Mouse (Mus musculus) thymus, postnatal 25 days (tissue): Measurements from ENCODE around the gene Dedd.

Experiments
- DNase-seq: peaks from one replicate; pipeline ENCODE4 v3.0.0; 2022

Gene Dedd

GRCm38 (mm10) chr1:171361106-171362103 lies 32.5 kb downstream of the Dedd start:
- DNase-seq, result peak; percentile 78

- no peak for DNase-seq
These were observed 37.0 kb downstream of the Dedd start for GRCm38 (mm10) chr1:171365934-171366333.

- DNase-seq, result no peak
These were observed 41.1 kb downstream of the Dedd start, which contains the start of gene Nectin4 for GRCm38 (mm10) chr1:171369845-171370556. Nectin4 (plus strand) TSS chr1:171370099.

GRCm38 (mm10) chr1:171372880-171373279 lies 43.9 kb downstream of the Dedd start:
- DNase-seq, result no peak

GRCm38 (mm10) chr1:171373946-171374345 lies 45.0 kb downstream of the Dedd start:
- DNase-seq, result no peak

- no peak for DNase-seq
These were observed 46.7 kb downstream of the Dedd start for GRCm38 (mm10) chr1:171375646-171376097.

GRCm38 (mm10) chr1:171378298-171378697 lies 49.4 kb downstream of the Dedd start:
- no peak for DNase-seq

- peak; percentile 77 for DNase-seq
These were observed 51.1 kb downstream of the Dedd start for GRCm38 (mm10) chr1:171379935-171380599.

GRCm38 (mm10) chr1:171382096-171382620 lies 53.2 kb downstream of the Dedd start:
- no peak for DNase-seq

GRCm38 (mm10) chr1:171384361-171384760 lies 55.4 kb downstream of the Dedd start:
- DNase-seq, result no peak

- no peak for DNase-seq
These were observed 56.2 kb downstream of the Dedd start for GRCm38 (mm10) chr1:171385171-171385570.

GRCm38 (mm10) chr1:171387099-171387498 lies 58.2 kb downstream of the Dedd start:
- DNase-seq, result peak; percentile 72

GRCm38 (mm10) chr1:171388376-171389102 lies 59.6 kb downstream of the Dedd start, which contains the start of gene Arhgap30:
Arhgap30 (plus strand) TSS chr1:171388954.
- peak; percentile 93 for DNase-seq

GRCm38 (mm10) chr1:171390101-171390500 lies 61.2 kb downstream of the Dedd start:
- peak; percentile 80 for DNase-seq
